Mouse (Mus musculus) ES-E14 (cell line): Measurements from ENCODE around the gene Cux1. TPM values are rescaled to one million over a fixed set of nuclear protein-coding genes. Genes with fewer than 3 reads are reported as not detected.

ENCODE experiments used
- DNase-seq: peaks from one replicate; pipeline ENCODE4 v3.0.0-alpha.2; 2013; ENCODE audit warnings: low read depth, low spot score
- H3K27ac ChIP-seq: 2 replicates; pipeline ENCODE4 v1.5.1; 2012; ENCODE audit warnings: low read depth, mild to moderate bottlenecking, low read length, moderate library complexity, mixed read lengths; ENCODE audit not compliant: poor library complexity, insufficient read depth, severe bottlenecking
- H3K36me3 ChIP-seq: 2 replicates; pipeline ENCODE4 v1.6.1; 2012; ENCODE audit warnings: mild to moderate bottlenecking, low read length, moderate library complexity, mixed read lengths; ENCODE audit not compliant: control insufficient read depth, poor library complexity, insufficient read depth, severe bottlenecking
- H3K4me1 ChIP-seq, 2 experiments: fragments of 150-350 bp in 1 of 2; sonication (generic) in 1 of 2; 2 replicates each; pipeline ENCODE4 v1.6.1; 2012; ENCODE audit warnings: low read length in 2 of 2, mild to moderate bottlenecking in 1 of 2, mixed read lengths in 1 of 2; ENCODE audit not compliant: control insufficient read depth in 2 of 2, insufficient read depth in 2 of 2, poor library complexity in 1 of 2
- H3K4me3 ChIP-seq, 2 experiments: fragments of 150-350 bp in 1 of 2; sonication (generic) in 1 of 2; 2 replicates each; pipeline ENCODE4 v1.5.1; 2012; ENCODE audit warnings: low read length in 2 of 2, low read depth in 1 of 2, mild to moderate bottlenecking in 1 of 2, mixed read lengths in 1 of 2; ENCODE audit not compliant: insufficient read depth in 1 of 2, poor library complexity in 1 of 2, severe bottlenecking in 1 of 2
- H3K9ac ChIP-seq: 2 replicates; pipeline ENCODE4 v1.6.1; 2012; ENCODE audit warnings: low read depth, mild to moderate bottlenecking, low read length, mixed read lengths; ENCODE audit not compliant: poor library complexity, insufficient read depth, severe bottlenecking
- H3K9me3 ChIP-seq: fragments of 150-350 bp; sonication (generic); 2 replicates; pipeline ENCODE4 v1.6.1; 2012; ENCODE audit warnings: low read depth, mild to moderate bottlenecking, low read length; ENCODE audit not compliant: control insufficient read depth, insufficient read depth
- CHD2 ChIP-seq: IDR thresholded peaks from 2 replicates; pipeline ENCODE4 v1.6.1; 2014; ENCODE audit warnings: mild to moderate bottlenecking, low read depth, low read length, inconsistent platforms
- HCFC1 ChIP-seq: IDR thresholded peaks from 2 replicates; pipeline ENCODE4 v1.6.1; 2012; ENCODE audit warnings: low read length, inconsistent platforms, borderline replicate concordance; ENCODE audit not compliant: insufficient read depth
- MAFK ChIP-seq: IDR thresholded peaks from 2 replicates; pipeline ENCODE4 v1.6.1; 2014; ENCODE audit warnings: mild to moderate bottlenecking, low read depth, low read length, inconsistent platforms; ENCODE audit not compliant: insufficient read depth
- ZC3H11A ChIP-seq: IDR thresholded peaks from 2 replicates; pipeline ENCODE4 v1.6.1; 2012; ENCODE audit warnings: low read depth, mild to moderate bottlenecking, inconsistent platforms, low read length, borderline replicate concordance
- ZNF384 ChIP-seq: IDR thresholded peaks from 2 replicates; pipeline ENCODE4 v1.6.1; 2012; ENCODE audit warnings: low read depth, low read length, inconsistent platforms
- in situ Hi-C, 2 experiments: fragments of 600-800 bp; cut with MboI; formaldehyde crosslinking; loops; one replicate each; pipeline ENCODE4 v1.15.1; 2025; ENCODE audit warnings: low sequenced_read_pairs in 2 of 2, inconsistent platforms in 1 of 2; ENCODE audit not compliant: unreplicated experiment in 2 of 2
- total RNA-seq: library from RNA; depleted of rRNA; stranded (reverse); fragments of 300-350 nt; gene quantifications from 2 replicates; pipeline ENCODE4 v1.2.3, GENCODE M21; 2012

Cux1 gene
- total RNA-seq, 1 experiment = 23.6 TPM

DNA sequence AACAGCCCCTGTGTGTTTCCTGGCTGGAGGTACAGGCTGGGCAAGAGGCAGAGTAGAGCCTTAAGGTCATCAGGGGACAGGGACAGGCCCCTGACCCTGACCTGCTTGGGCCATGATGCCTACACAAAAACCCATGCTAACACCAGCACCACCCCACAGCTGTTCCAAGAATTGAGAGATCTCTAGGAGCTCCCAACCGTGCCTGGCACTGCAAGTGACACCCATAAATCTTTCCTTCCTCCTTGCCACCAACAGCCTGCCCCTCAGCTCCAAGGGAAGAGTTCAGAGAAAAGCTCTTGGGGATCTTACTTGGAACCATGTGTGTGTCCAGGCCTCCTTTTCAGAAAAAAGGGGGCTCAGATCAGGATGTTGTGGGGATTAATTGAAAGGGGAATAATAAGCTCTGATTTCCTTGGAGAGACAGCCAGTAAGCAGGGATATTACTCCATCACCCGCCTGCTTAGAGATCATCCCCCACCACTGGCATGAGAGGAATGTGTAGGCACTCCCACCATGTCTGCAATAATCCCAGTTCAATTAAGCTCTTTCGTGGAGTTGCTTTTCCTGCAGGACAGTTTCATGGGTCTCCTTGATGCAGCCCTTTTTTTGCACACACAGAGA lies 44.3 kb downstream of the Cux1 start:
- TF ChIP-seq ZNF384 = no peak
- TF ChIP-seq ZC3H11A = no peak
- no peak for TF ChIP-seq MAFK
- no peak for TF ChIP-seq HCFC1
- TF ChIP-seq CHD2 = no peak
- H3K4me1 ChIP-seq = peaks cover 0 to 12% of the 10 kb centered on the region in 2 experiments; a peak in 2 of 4 replicates
- no peak for DNase-seq
- H3K36me3 ChIP-seq = no peaks in the 10 kb centered on the region
- H3K9ac ChIP-seq = no peak overlapping the region
- no peaks in the 10 kb centered on the region for H3K9me3 ChIP-seq
- no peak overlapping the region for H3K27ac ChIP-seq
- no peak overlapping the region for H3K4me3 ChIP-seq
- in situ Hi-C loops = no loop called here

DNA sequence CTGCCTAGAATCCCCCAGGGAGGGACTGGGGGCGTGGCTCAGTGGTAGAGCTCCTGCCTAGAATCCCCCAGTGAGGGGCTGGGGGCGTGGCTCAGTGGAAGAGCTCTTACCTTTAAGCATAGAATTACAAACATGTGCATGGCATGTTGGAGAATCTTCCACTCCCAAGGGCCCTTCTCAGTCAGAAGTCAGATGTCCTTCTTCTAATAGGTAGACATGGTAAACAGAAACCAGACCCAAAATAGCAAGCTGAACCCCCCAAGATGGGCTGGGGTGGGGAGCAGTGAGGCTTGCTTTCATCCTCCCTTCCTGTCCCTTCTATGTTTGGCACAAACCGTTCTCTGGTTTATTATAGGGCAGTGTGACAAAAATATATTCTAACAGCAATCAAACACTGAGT lies 45.6 kb downstream of the Cux1 start:
- H3K9ac ChIP-seq = no peak overlapping the region
- H3K36me3 ChIP-seq = no peaks in the 10 kb centered on the region
- no peak overlapping the region for H3K27ac ChIP-seq
- TF ChIP-seq CHD2 (no peak), HCFC1 (no peak)
- peaks cover 0 to 11% of the 10 kb centered on the region in 2 experiments; a peak in 2 of 4 replicates for H3K4me1 ChIP-seq
- in situ Hi-C loops = no loop called here
- H3K4me3 ChIP-seq = no peak overlapping the region
- no peaks in the 10 kb centered on the region for H3K9me3 ChIP-seq
- DNase-seq = no peak

DNA sequence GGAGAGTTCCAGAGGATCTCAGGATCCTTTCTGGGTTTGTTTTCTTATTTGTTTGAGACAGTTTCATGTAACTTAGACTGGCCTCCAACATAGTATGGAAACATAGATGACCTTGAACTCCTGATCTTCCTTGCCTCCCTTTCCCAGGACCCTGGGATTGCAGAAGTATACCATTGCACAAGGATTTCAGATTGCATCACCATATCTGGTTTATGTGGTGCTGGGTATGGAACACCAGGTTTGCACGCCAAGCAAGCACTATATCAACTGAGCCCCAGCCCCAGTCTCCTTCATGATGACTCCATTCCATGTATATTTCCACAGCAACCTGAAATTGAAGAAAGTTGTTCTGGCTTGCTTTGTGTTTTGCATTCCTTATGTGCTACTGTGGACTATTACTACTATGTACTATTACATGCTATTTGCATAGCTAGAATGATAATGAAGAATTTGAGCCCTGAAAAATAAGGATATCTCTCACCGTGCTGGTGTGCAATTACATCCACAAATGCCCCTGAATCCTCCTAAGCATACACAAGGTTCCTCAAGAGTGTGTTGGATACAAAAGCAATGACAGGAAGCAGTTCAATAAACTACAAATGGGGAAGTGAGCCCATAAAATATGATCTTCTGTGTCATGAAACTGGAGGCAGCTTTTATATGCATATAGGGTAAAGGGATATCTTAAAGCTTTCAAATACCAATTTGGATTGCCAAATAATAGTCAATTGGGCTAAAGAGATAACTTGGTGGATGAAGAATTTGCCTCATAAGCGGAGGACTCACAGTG lies 48.4 kb downstream of the Cux1 start:
- Histone ChIP-seq H3K9ac (no peak overlapping the region), H3K4me3 (no peak overlapping the region), H3K4me1 (peaks cover 0 to 6% of the 10 kb centered on the region in 2 experiments; a peak in 2 of 4 replicates), H3K36me3 (no peaks in the 10 kb centered on the region), H3K27ac (no peak overlapping the region), H3K9me3 (no peaks in the 10 kb centered on the region)
- in situ Hi-C loops = no loop called here
- DNase-seq = no peak
- TF ChIP-seq ZC3H11A (no peak), ZNF384 (no peak), HCFC1 (no peak), CHD2 (no peak), MAFK (no peak)

DNA sequence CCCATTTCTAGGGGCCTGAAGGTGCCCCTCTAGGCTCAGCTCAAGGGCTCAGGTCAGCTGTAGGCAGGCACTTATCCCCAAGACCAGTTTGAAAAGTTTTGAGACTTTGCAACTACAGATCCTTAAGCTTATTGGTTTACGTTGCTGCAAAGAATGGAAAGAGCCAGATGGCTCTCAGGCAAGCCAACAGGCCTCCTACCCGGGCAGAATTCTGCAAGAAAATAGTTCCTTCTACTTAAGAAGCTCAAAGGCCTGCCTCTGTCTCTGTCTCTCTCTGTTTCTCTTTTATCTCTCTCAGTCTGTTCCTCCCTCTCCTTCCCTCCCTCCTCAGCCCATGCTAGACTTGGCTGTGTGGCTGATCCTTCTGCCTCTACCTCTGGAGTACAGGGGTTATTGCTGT lies 49.8 kb downstream of the Cux1 start:
- TF ChIP-seq MAFK (no peak), HCFC1 (no peak), CHD2 (no peak), ZC3H11A (no peak), ZNF384 (no peak)
- in situ Hi-C loops = no loop called here
- H3K36me3 ChIP-seq = no peaks in the 10 kb centered on the region
- H3K4me3 ChIP-seq = no peak overlapping the region
- H3K9me3 ChIP-seq = no peaks in the 10 kb centered on the region
- no peak for DNase-seq
- H3K9ac ChIP-seq = no peak overlapping the region
- no peaks in the 10 kb centered on the region; a peak in 1 of 4 replicates for H3K4me1 ChIP-seq
- no peak overlapping the region for H3K27ac ChIP-seq

DNA sequence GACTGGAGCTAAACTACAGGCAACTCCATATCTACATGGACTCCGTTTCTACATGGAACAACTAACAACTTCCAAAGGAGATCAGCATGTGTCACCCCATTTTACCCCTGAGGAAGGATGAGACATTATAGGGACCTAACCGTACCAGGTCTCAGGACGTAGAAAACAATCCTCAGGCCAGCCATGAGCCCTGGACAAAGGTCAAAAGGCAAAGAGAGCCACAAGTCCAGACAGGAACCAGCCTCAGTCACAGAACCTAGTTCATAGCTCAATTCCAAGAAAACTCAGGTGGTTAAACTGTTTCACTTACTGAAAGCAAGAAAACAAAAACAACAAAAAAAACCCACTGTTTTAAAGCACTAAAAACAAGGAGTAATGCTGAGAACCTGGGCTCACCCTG lies 50.7 kb downstream of the Cux1 start:
- Histone ChIP-seq H3K4me3 (no peak overlapping the region), H3K4me1 (no peaks in the 10 kb centered on the region; a peak in 1 of 4 replicates), H3K9me3 (no peaks in the 10 kb centered on the region), H3K9ac (no peak overlapping the region), H3K36me3 (no peaks in the 10 kb centered on the region), H3K27ac (no peak overlapping the region)
- in situ Hi-C loops = no loop called here
- TF ChIP-seq ZNF384 (no peak), ZC3H11A (no peak), CHD2 (no peak), MAFK (no peak), HCFC1 (no peak)
- no peak for DNase-seq
